Mouse (Mus musculus): Measurements from ENCODE around the gene Cdk5r1.

The Cdk5r1 gene

DNA sequence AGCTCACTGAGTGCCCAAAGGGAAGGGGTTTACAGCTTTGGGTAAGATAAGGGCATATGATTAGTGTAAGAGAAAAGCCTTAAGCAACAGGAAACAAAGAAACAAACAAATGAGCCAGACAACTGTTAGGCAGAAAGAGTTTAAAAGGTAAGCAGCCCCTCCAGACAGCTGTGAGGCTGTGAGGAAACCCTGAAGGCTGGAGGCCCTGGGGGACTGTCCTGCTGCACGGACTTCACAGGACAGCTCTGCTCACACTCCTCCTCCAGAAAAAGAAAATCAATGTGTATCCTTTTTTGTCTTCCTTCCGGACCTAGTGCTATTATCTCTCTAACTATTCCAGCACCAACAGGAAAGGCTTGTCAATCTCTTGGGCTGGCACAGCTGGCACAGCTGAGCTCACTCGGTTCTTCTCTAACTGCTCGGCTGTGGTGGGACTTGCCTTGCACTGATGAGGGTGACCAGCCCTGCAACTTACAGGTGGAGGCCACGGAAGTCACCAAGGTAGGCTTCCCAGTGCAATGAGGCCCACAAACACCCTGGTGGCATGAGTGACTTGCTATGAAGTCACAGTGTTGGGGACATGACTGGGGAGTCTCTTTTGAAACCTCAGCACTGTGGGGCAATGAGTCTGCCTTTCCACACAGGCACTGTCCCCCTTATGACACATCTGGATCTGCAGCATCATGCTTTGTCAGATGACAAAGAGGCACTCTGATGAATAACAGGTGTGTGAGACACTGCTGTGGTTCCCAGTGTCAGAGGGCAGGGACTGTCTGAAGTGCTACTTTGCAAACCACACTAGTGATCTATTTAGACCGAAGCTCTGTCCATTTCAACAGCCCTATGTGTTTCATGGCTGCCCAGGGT, 27.9 kb downstream of the Cdk5r1 start:
- DNase-seq, result no peak

DNA sequence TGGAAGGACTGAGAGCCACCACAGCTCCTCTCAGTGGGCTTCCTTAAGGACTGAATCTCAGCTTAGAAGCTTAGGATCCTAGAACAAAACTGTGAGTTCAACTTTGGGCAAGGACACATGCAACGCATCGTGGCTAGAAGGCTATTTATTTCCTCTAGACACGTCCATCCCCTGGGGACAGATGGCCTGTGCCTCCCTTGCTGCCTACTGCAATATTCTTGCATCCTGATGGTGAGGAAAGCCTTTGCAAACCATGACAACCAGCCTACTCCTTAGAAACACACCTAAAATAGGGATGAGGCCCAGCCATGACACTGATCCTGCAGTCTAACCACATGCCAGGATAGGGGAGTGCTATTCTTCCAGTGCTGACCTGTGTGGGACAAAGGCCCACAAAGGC, 28.8 kb downstream of the Cdk5r1 start:
- DNase-seq, result no peak

DNA sequence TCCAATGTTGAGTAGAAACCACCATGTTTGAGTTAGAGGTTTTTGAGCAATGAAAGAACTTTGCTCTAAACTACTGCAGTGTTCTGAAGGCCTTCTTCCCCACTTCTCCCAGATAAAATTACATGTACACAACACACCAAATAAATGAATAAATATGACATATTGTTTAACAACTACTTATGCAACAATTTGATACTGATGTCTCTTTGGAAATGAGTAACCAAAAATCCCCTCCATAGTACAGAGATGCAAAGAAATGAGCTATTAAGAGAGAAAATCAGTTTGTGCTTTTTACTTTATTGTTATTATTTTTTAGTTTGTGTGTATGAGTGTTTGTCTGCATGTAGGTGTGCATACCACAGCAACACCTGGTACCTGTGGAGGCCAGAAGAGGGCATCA, 29.7 kb downstream of the Cdk5r1 start:
- no peak for DNase-seq

DNA sequence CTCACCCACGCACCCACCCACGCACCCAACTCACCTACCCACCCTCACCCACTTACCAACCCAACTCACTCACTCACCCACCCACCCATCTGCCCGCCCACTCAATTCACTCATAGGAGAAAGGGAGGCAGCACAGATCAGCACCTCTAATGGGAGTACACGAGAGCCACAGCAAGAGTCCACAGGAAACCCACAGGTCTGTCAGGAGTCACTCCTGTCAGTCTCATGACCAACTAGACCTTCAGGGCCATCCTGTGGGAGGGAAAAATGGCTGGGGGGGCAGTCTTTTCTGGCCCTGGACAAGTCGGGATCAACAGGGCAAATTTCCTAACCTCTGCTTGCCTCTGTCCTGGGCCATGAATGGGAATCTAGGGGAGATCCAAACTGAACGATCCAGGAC, 31.0 kb downstream of the Cdk5r1 start:
- DNase-seq, result no peak

DNA sequence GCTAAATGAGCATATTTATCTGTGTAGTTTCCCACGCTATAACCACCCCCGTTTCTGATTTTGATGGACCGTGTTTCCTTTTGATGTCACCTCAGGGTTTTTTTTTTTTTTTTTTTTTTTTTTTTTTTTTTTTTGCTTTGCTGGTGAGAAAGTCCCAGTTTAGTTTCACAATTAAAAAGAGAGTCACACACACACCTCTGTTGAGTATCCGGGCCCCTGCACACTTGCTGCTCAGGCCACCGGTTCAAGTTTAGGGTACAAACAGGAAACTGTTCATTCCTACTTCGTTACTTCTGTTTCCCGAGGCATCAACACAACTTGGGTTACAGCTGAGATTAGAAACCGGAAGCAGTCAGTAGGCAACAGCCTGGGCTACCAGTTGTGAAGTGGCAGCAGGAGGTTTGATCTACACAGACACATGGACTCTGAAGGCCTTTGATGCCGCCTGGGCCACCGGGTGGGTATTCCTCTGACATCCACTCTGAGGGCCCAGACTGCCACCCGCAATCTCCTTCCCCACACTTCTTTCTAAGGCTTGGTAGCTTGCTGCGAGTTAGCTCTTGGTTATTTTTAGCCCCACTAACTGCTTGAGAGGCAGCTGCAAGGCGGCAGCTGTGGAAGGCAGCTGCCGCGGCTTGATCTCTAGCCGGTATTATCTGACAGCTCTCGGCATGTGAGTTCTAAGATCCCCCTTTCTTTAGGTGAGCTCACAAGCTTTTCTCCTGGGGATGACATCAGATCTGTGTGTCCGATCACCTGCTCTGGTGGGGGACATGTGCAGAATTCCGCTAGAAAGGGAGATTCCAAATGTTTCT, 31.7 kb downstream of the Cdk5r1 start:
- no peak for DNase-seq

DNA sequence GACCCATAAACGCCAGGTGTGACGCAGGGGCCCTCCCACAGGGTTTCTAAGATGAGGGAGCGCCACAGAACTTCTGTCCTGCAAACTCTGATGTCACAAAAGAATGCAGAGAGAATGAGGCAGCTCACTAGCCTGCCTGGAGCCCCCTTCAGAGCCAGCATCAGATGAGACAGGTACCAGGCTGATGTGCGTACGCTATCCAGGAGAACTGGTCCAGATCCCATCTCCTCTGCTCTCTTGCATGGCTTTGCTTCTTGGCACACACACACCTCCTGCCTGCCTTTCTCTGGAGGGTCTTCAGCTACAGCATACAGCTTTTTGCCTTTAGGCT, 32.3 kb downstream of the Cdk5r1 start:
- DNase-seq, result no peak

DNA sequence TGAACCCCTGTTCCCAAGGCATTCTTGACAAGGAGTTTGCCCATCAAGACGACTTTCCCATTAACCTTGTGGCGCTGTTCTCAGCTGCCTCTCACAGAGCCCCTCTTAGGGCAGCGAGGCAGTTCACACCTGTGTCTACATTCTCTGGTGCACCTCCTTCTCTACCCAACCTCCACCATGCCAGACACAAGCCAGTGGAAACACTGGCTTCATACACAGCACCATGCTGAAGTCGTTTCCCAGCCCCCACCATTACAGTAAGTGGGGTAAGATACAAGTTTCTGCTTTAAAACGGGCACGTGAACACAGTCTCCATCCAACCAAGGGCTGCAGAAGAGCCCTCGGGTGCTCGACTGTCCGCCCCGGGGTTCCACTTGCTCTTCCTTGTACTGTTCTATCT, 33.3 kb downstream of the Cdk5r1 start:
- DNase-seq, result no peak

DNA sequence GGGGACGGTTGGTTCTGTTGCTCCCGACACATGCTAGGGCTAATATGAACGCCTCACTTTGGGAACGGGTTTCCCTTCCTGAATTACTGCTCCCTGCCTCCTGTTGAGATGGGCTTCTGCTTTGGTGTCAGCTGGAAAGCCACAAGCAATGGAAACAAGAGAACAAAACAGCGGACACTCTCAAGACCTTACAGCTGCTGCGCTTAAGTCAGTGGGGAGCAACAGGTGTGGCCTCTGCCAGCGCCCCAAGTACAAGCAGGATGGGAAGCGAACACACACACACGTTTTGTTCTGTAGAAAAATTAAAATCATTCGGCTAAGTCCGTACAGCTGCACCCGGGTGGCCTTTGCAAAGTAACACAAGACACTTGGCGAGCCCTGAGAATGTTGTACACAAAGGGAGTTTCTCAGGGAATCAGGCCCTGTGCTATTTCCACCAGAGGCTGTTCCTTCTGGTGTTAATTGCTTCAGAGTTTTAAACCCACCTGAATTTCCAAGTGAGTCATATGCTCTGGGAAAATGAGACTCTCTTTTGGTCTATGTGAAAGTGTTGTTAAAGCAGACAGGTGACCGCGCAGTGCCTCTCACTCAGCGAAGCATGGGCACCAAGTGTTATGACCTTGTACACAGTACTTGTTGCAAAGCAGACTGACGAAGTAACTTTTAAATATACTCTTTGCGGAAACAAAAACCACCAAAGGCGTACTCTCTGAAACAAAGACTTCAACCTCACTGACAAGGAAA, 35.7 kb downstream of the Cdk5r1 start:
- no peak for DNase-seq

DNA sequence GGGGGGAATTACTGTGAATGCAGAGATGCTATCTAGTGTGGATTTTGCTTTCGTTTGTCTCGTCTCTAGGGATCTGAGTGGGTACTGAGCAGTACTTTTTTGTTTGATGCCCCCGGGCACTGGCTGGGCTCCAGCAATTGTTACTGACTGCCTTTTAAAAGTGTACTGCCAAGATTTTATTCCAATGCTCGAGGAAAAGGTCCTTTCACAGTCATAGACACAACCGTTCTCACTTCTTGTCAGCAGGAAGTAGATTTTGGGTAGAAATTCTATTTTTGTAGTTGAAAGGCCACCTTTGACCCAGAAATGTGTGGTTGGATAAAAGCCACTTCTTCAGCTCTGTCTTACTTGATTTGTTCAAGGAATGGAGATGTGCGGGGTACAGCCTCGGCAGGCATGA, 37.0 kb downstream of the Cdk5r1 start:
- peak; percentile 17 to 48 for DNase-seq

DNA sequence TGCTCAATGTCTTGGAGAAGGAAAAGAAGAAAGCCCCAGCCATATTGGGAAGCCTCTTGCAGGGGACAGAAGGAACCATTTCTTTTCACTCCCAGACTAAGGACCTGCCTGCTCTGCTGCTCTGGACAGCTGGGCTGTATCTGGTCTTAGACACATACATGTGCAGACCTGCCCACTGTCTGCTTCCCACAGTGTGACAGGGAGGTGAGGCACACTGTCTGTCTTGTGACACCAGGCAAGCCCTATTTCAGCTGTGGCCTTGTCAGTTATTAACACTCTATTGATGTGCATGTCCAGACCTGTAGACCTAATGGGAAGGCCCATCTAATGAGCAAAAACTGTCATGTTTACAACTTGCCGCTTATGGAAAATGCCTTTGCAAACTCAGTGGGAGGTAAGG, 38.5 kb downstream of the Cdk5r1 start:
- no peak for DNase-seq

DNA sequence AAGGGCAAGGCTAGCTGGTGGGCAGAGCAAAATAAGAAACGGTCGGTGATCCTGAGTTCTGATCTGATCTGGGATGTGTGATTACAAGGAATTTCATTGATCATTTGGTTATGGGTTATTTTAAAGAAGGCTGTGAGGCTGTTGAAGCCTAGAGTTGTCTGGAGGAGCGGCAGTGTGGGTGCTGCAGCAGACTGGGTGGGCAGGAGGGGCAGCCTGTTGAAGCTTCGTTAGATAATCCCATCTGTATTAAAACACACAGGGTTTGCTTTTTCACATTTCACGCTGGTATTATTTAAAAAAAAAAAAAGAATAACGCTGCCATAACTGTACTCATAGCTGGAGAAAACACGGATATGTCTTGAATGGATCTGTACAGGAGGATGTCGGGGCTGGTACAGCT, 39.1 kb downstream of the Cdk5r1 start:
- no peak for DNase-seq

DNA sequence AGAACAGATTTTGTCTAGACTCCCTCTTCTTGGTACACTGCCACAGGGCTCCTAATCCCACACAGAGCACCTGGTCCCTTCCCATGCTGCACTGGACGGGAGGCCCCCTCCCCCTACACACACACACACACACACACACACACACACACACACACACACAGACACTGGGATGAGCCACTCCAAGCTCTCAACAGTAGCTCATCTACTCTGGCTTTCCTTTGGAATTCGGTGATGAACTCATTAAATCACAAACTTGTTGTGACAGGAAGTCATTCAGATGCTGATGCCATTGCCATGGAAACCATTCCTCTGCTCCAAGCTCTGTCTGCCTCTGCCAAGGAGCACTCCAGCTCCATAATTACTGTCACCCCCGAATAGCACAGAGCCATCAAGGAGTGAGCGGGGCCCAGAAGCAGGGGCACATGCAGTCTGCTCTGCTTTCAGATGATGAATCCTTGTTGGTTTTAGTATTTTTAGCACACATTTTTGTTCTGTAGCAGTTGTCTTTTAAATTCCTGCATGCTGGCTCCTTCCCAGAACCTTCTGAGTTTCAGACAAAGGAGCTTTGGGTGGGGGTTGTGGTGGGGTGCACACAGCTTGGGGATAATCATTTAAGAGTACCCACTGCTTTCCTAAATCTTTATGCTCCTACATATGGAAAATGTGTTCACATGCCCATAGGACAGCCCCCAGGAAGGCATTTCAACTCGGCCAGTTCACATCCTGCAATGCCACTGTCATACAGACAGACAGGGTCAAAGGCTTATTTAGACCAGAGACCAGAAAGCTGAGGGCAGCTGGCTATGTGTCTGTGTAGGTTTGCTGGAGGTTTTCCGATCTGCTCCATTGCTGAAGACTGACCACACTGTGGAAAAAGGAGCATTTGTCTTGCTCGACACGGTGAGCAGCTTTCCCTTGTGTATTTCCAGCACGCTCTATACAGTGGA, 41.9 kb downstream of the Cdk5r1 start:
- DNase-seq, result peak; percentile 19 to 27

DNA sequence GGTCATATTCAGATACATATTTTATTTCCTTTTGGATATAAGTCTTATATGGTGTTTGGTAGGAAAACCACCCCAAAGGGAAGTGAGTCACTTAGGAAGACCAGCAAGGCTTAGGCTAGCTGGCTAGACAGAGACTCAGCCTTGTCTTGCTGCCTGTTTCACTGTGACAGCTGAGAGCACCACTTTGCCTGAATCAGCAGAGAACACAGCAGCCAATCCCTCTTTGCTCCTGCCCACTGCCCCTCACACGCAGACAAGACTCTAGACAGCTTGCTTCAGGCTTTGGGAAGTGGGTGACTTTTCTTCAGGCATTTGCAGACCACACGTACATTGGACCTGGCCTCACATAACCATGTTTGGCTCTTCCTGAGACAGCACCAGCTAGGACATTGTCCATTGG, 44.3 kb downstream of the Cdk5r1 start:
- no peak for DNase-seq

DNA sequence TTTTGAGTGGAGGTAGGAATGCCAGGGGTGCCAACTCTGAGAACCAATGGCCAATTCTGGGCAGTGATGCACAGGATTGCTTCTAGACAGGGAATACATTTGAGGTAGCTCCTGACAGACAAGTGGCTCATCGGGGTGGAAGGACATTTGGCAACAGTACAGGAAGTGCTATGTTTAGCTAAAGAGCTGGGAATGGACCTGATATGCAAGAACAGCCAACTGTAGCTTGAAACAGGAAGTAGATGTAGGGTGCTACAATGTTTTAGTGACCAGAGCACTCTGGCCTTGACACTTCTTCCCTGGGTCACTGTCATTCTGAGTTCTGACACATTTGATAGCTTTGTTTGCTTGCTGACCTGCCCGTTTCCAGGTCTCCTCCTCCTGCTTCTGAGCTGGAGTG, 46.0 kb downstream of the Cdk5r1 start:
- DNase-seq, result peak; percentile 11 to 18

DNA sequence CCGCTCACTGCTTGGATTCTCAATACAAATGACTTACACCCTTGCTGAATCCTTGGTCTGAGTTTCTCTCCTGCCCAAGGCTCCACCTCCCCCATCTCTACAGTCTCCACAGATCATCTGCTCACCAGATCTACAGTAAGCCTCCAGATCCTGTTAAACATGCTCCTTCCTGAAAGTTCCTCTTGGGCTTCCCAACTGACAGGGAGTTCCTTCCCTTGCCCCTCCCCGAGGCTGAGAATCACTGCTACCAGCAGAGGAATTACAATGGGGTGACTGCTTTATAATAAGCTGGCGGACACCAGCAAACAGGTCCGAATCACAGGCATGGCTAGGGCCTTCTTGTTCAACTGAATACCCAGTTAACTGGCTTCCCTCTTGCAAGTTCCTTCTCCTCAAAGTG, 46.6 kb downstream of the Cdk5r1 start:
- peak; percentile 21 to 43 for DNase-seq

DNA sequence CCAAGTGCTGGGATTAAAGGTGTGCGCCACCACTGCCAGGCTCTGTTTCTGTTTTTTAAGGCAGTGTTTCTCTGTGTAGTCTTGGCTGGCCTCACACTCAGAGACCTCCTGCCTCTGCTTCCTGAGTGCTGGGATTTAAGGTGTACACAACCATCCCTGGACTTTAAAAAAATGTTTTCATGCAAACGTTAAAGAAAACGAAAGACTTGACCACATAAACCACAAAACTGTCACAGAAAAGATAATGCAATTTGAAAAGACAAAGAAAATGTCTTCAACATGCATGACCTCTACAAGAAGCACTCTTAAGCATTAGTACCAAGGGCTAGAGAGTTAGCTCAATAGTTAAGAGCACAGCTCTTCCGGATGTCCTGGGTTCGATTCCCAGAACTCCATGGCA, 47.4 kb downstream of the Cdk5r1 start:
- no peak for DNase-seq

DNA sequence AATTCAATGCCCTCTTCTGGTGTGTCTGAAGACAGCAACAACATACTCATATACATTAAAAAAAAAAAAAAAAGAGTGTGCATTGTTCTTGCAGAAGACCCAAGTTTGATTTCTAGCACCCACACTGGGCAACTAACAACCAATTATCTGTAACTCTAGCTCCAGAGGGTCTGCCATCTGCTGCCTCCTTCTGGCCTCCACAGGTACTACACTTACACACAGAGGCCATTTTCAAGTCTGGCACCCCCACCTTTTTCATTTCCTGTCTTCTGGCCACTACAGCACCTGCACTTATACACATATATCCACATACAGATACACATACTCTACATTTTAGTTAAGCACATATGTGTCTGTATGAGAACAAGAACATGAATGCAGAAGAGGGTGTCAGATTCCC, 50.9 kb downstream of the Cdk5r1 start:
- no peak for DNase-seq

DNA sequence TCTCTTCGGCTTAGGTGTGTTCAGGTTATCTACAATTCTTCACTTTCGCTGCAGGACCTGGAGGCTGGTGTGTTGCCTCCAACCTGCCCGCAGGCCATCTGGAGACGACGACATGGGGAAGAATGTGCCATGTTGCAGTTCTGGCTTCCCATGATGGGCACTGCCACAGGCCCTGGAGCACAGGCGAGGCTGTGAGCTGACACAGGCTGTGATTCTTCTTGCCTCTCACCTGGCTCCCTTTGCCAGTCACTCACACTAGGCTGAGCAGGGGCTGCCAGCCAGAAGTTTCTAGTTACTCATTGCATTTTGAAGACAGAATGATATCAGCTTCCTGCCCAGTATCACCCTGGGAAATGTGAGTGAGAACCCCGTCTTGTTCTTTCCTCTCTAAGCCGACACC, 52.3 kb downstream of the Cdk5r1 start:
- no peak for DNase-seq
